Mouse (Mus musculus): ENCODE results near the gene Tm9sf1. TPM values are rescaled to one million over a fixed set of nuclear protein-coding genes. Genes with fewer than 3 reads are reported as not detected.

Gene Tm9sf1
- polyA plus RNA-seq (2014; fragmentation: Illumina TruSeq; extraction: RNeasy Lipid Tissue Mini Kit (QIAGEN cat#74804); ENCODE audit: low read depth, low replicate concordance): 44.5 TPM

DNA sequence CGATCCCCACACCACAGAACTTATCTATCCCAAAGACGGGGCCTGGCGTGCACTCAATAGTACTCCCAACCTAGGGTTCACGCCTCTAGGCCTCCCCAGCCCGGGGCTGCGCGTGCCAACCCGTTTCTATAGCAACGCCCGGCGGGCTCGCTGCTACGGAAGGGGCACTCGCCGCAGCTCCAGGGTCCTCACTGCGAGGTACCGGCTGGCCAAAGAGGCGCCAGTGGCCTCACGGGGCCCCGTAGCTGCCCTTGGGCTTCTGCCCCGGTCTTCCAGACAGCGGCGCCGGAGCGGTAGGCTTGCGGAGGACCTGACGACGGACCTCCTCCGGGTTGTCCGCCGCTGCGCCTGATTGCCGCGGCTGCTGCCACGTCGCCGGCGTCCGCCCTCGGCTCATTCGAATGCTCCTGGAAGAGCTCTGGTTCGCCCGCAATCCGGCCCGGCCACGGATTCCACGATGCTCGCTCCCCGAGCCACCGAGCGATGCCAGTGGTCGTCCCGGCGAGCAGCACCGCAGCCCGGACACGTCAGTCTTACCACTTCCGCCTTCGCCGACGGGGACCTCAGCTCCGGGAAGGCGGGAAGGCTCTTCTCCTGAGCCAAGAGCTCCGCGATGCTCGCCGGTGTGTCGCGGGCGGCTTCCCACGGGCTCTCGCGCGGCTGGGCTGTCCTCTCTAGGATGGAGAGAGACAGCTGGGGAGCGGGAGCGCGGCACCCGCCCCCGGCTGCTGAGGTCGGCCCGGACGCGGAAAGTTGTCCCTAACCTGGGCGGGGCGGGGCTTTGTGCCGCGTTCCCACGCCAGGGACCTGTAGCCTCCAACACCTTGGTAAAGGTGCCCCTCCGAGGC, at the start of gene Tm9sf1:
Tm9sf1 (minus strand) TSS at position 747 of the 848 bp plus-strand sequence.

GRCm38 (mm10) chr14:55681160-55682117, 37.8 kb upstream of the Tm9sf1 start, which contains the start of gene Tinf2:
TSS of gene Tinf2 (minus strand) at chr14:55681820.

DNA sequence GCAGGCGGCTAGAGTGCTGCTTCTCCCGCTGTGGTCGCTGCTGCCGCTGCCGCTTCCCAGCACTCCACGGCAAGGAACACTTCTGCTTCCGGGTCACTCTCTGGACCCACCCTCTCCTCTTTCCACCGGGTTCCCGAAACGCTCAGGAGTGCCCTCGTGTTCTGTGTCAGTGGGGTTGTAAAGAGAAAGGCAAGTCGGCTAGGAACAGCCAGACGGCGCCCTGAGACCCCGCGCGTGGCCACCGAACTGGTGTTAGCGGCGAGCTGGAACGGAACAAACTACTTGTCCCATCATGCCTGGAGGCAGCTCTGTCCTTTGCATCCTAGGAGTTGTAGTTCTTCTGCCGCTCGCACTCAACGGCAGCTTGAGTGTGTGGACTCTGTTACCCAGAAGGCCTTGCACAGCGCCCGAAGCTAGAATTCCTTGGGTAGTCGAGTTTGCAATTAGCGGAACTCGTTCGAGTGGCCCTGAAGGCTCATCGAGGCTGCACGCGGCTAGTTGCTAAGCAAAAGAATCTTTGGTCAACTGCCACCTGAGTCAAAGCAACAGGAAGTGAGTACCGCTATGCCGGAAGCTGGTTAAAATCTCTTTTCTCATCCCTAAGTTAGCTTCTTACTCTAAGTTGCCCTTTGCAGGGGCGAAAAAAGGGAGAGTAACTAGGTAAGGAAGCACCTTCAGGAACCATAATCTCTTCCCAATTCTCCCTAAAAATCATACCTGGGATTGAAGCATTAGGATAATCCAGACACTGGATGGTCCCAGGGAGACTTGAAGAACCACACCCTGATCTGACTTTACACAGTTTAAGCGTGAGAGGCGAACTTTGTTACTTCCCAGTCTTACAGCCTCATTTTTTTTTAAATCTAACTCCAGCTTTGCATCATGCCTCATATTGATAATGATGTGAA, 28.5 kb upstream of the Tm9sf1 start, which contains the start of the genes Gmpr2 and Nedd8:
Gmpr2 (plus strand) TSS at position 109 of the 908 bp plus-strand sequence.
Nedd8 (minus strand) TSS at position 292 of the 908 bp plus-strand sequence.

DNA sequence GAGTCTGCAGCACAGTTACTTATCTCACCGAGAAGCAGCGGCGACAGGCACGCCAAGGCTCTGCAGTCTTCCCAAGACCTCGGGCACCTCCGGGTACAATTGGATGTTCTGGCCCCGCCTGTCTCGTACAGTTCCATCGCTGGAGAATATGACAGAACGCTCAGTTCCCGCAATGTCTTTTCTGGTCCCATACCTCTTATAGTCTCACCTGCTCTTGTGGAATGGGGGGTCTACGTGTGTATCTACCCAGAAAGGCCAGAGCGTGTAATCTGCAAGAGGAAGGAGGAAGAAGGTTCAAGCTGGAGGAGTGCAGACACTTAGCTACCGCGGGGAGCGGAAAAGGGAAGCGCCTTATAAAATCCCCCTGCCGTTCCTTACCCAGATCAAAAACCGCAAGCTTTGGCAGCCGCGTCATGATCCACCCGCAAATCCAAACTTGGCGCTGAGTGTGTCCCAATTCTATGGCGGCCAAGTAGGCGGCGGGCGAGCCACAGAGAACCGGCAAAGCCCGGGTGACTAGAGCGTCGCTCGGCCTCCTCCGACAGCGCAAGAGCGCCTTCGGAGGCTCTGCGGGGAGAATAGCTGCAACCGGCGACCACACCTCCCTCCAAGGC, 16.5 kb upstream of the Tm9sf1 start, which contains the start of gene Mdp1:
Mdp1 (minus strand) TSS at position 549 of the 614 bp plus-strand sequence.

DNA sequence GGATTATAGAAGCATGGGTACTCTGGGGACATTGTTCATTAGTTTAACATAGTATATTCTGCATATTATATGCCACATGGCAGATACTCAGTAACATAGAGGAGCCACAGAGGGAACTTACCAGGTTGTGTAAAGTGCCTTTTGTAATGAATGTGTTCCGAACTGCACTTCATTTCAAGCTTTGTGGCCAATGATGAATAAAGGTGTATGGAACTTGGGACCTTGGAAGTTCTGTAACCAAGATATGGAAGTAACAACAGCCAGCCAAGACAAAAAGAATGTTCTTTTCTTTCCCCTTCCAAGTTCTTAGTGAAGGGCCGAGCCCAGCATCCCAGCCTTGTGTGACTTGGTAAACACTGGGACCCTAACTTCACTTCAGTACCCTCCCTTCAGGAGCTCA, 6.3 kb upstream of the Tm9sf1 start, which contains the start of gene Tssk4:
Tssk4 (plus strand) TSS at position 301 of the 400 bp plus-strand sequence.

DNA sequence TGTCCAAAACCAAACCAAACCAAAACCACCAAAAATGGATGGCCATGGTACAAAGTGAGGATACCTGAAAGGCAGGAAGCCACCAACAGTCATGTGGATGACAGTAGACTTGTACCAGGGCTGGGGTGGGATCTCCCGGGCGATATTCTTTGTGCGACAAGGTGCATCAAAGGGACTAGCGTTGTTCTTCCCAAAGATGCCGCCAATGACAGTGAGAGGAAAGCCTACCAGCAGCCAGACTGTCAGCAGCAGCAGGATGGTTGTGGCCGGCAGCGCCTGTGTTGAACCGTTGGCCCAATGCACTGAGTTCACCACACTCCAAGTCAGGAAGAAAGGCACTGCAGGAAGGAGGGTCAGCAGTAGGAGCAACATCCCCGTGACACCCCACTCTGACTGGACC, 5.8 kb downstream of the Tm9sf1 start, which contains the start of gene Gm49378:
Gm49378 (minus strand) TSS at position 101 of the 400 bp plus-strand sequence.

DNA sequence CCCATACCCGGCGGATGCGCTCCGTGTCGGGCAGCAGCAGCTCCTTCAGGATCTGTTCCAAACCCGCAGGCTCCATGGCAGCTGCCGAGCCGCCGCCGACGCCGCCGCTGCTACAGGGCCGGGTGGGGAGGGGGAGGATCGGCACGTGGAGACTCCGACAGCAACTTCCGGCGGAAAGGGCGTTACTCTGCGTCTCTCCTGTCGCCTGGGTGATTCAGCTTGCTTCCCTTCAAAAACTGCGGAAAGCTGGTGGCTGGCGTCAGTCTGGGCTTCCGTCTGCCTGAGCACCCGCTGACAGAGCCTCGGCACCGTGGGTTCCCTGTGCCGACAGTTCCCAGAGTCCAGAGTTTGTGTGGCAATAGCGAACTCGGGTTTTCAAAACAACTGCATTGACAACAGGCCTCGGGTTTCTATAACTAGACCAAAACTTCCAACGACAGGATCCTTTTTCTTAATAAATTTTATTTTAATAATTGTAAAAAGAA, 8.0 kb downstream of the Tm9sf1 start, which contains the start of gene Ipo4:
Ipo4 (minus strand) TSS at position 435 of the 485 bp plus-strand sequence.

DNA sequence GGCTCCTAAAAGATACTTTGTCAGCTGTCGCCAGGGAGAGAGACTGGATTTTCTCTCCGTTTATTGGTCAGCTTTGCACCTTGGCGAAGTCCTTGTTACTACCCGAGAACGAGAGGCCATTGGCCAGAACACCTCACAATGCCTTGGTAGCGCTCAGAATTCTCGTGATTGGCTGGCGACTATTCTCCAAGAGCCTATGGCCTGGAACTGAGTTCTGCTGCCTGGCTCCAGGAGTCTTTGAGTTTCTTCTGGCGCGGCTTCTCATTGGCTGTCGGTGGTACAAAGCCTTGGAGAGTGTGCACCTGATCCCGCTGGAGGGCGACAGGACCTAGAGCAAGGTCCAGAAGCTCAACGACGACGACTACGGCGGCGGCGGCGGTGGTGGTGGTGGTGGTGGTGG, 25.8 kb downstream of the Tm9sf1 start, which contains the start of gene Rec8:
Rec8 (plus strand) TSS at position 216 of the 400 bp plus-strand sequence.

DNA sequence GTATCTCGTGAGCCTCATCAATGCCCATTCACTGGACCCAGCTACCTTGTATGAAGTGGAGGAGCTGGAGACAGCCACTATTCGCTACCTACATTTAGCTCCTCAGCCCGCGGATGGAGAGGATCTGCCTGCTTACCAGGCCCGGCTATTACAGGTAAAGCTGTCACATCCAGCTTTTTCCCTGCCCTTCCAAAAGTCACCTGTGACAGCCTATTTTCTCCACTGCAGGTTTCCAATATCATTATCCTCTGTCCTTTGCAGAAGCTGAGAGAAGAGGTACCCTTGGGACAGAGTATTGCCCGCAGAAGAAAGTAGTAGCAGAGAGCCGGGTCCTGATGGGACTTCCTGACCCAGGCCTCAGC, 40.4 kb downstream of the Tm9sf1 start, which contains the start of gene Irf9:
Irf9 (plus strand) TSS at position 301 of the 362 bp plus-strand sequence.

DNA sequence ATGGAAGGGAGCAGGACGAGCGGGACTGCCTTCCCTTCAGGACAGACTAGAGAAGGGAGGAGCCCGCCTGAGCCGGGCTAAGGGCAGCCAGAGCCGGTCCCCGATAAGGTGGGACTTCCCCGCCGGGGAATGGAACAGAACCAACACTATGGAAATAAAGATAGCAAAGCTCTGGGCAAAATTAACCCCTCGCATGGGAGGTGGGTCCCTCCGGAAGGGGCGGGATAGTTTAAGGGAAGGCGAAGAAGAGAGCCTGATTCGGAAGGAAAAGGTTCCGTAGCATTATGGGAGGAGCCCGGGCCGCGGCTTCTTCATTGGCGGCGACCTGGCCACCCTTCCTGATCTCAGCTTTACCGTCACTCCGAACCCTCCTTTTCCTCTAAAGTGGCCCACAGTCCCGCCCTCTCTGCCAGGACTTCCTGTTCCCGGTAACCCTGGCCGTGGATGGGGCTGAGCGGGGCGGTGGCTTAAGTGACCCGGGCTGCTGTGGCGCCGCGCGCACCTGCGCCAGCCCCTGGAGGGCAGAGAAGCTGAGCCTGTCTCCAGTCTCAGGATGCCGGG, 52.2 kb downstream of the Tm9sf1 start, which contains the start of gene Rnf31:
Rnf31 (plus strand) TSS at position 378 of the 561 bp plus-strand sequence.

GRCm38 (mm10) chr14:55590748-55591330, 52.8 kb downstream of the Tm9sf1 start, which contains the start of gene Psme2:
TSS of gene Psme2 (minus strand) at chr14:55591113.

Other genes starting within 250 kb of the Tm9sf1 start
- gene Dhrs4, start 165.0 kb downstream of the Tm9sf1 start, polyA plus RNA-seq (2014; fragmentation: Illumina TruSeq; extraction: RNeasy Lipid Tissue Mini Kit (QIAGEN cat#74804); ENCODE audit: low read depth, low replicate concordance): 153 TPM
- gene Carmil3, start 153.2 kb downstream of the Tm9sf1 start, polyA plus RNA-seq (2014; fragmentation: Illumina TruSeq; extraction: RNeasy Lipid Tissue Mini Kit (QIAGEN cat#74804); ENCODE audit: low read depth, low replicate concordance): not detected
- not detected for gene Cpne6, start 133.4 kb downstream of the Tm9sf1 start, polyA plus RNA-seq (2014; fragmentation: Illumina TruSeq; extraction: RNeasy Lipid Tissue Mini Kit (QIAGEN cat#74804); ENCODE audit: low read depth, low replicate concordance)
- not detected for gene Nrl, start 118.8 kb downstream of the Tm9sf1 start, polyA plus RNA-seq (2014; fragmentation: Illumina TruSeq; extraction: RNeasy Lipid Tissue Mini Kit (QIAGEN cat#74804); ENCODE audit: low read depth, low replicate concordance)
- gene Pck2, start 103.5 kb downstream of the Tm9sf1 start, polyA plus RNA-seq (2014; fragmentation: Illumina TruSeq; extraction: RNeasy Lipid Tissue Mini Kit (QIAGEN cat#74804); ENCODE audit: low read depth, low replicate concordance): 2.1 TPM
- gene Dcaf11, start 83.8 kb downstream of the Tm9sf1 start, polyA plus RNA-seq (2014; fragmentation: Illumina TruSeq; extraction: RNeasy Lipid Tissue Mini Kit (QIAGEN cat#74804); ENCODE audit: low read depth, low replicate concordance): 33.8 TPM
- gene A730061H03Rik, start 83.4 kb downstream of the Tm9sf1 start, polyA plus RNA-seq (2014; fragmentation: Illumina TruSeq; extraction: RNeasy Lipid Tissue Mini Kit (QIAGEN cat#74804); ENCODE audit: low read depth, low replicate concordance): not detected
- not detected for gene Fitm1, start 68.2 kb downstream of the Tm9sf1 start, polyA plus RNA-seq (2014; fragmentation: Illumina TruSeq; extraction: RNeasy Lipid Tissue Mini Kit (QIAGEN cat#74804); ENCODE audit: low read depth, low replicate concordance)
- gene Psme1, start 65.7 kb downstream of the Tm9sf1 start, polyA plus RNA-seq (2014; fragmentation: Illumina TruSeq; extraction: RNeasy Lipid Tissue Mini Kit (QIAGEN cat#74804); ENCODE audit: low read depth, low replicate concordance): 112 TPM
- gene Emc9, start 58.5 kb downstream of the Tm9sf1 start, polyA plus RNA-seq (2014; fragmentation: Illumina TruSeq; extraction: RNeasy Lipid Tissue Mini Kit (QIAGEN cat#74804); ENCODE audit: low read depth, low replicate concordance): 6.6 TPM
- gene Psme2, start 52.7 kb downstream of the Tm9sf1 start, polyA plus RNA-seq (2014; fragmentation: Illumina TruSeq; extraction: RNeasy Lipid Tissue Mini Kit (QIAGEN cat#74804); ENCODE audit: low read depth, low replicate concordance): 55.1 TPM
- 1.1 TPM for gene Rnf31, start 52.1 kb downstream of the Tm9sf1 start, polyA plus RNA-seq (2014; fragmentation: Illumina TruSeq; extraction: RNeasy Lipid Tissue Mini Kit (QIAGEN cat#74804); ENCODE audit: low read depth, low replicate concordance)
- 18.5 TPM for gene Irf9, start 40.2 kb downstream of the Tm9sf1 start, polyA plus RNA-seq (2014; fragmentation: Illumina TruSeq; extraction: RNeasy Lipid Tissue Mini Kit (QIAGEN cat#74804); ENCODE audit: low read depth, low replicate concordance)
- gene Rec8, start 25.8 kb downstream of the Tm9sf1 start, polyA plus RNA-seq (2014; fragmentation: Illumina TruSeq; extraction: RNeasy Lipid Tissue Mini Kit (QIAGEN cat#74804); ENCODE audit: low read depth, low replicate concordance): 0.53 TPM
- gene Ipo4, start 7.8 kb downstream of the Tm9sf1 start, polyA plus RNA-seq (2014; fragmentation: Illumina TruSeq; extraction: RNeasy Lipid Tissue Mini Kit (QIAGEN cat#74804); ENCODE audit: low read depth, low replicate concordance): 5.9 TPM
- 0.24 TPM for gene Gm49378, start 5.9 kb downstream of the Tm9sf1 start, polyA plus RNA-seq (2014; fragmentation: Illumina TruSeq; extraction: RNeasy Lipid Tissue Mini Kit (QIAGEN cat#74804); ENCODE audit: low read depth, low replicate concordance)
- not detected for gene Tssk4, start 6.4 kb upstream of the Tm9sf1 start, polyA plus RNA-seq (2014; fragmentation: Illumina TruSeq; extraction: RNeasy Lipid Tissue Mini Kit (QIAGEN cat#74804); ENCODE audit: low read depth, low replicate concordance)
- 20.2 TPM for gene Mdp1, start 16.7 kb upstream of the Tm9sf1 start, polyA plus RNA-seq (2014; fragmentation: Illumina TruSeq; extraction: RNeasy Lipid Tissue Mini Kit (QIAGEN cat#74804); ENCODE audit: low read depth, low replicate concordance)
- gene Gmpr2, start 28.1 kb upstream of the Tm9sf1 start, polyA plus RNA-seq (2014; fragmentation: Illumina TruSeq; extraction: RNeasy Lipid Tissue Mini Kit (QIAGEN cat#74804); ENCODE audit: low read depth, low replicate concordance): 33.6 TPM
- gene Nedd8, start 28.3 kb upstream of the Tm9sf1 start, polyA plus RNA-seq (2014; fragmentation: Illumina TruSeq; extraction: RNeasy Lipid Tissue Mini Kit (QIAGEN cat#74804); ENCODE audit: low read depth, low replicate concordance): 55.2 TPM
- gene Tinf2, start 38.0 kb upstream of the Tm9sf1 start, polyA plus RNA-seq (2014; fragmentation: Illumina TruSeq; extraction: RNeasy Lipid Tissue Mini Kit (QIAGEN cat#74804); ENCODE audit: low read depth, low replicate concordance): 7.2 TPM
- gene Tgm1, start 70.1 kb upstream of the Tm9sf1 start, polyA plus RNA-seq (2014; fragmentation: Illumina TruSeq; extraction: RNeasy Lipid Tissue Mini Kit (QIAGEN cat#74804); ENCODE audit: low read depth, low replicate concordance): 1.2 TPM
- gene Rabggta, start 78.5 kb upstream of the Tm9sf1 start, polyA plus RNA-seq (2014; fragmentation: Illumina TruSeq; extraction: RNeasy Lipid Tissue Mini Kit (QIAGEN cat#74804); ENCODE audit: low read depth, low replicate concordance): 0.65 TPM
- 25.8 TPM for gene Dhrs1, start 101.9 kb upstream of the Tm9sf1 start, polyA plus RNA-seq (2014; fragmentation: Illumina TruSeq; extraction: RNeasy Lipid Tissue Mini Kit (QIAGEN cat#74804); ENCODE audit: low read depth, low replicate concordance)
- gene Nop9, start 101.9 kb upstream of the Tm9sf1 start, polyA plus RNA-seq (2014; fragmentation: Illumina TruSeq; extraction: RNeasy Lipid Tissue Mini Kit (QIAGEN cat#74804); ENCODE audit: low read depth, low replicate concordance): 3.4 TPM
- 16.4 TPM for gene Cideb, start 114.7 kb upstream of the Tm9sf1 start, polyA plus RNA-seq (2014; fragmentation: Illumina TruSeq; extraction: RNeasy Lipid Tissue Mini Kit (QIAGEN cat#74804); ENCODE audit: low read depth, low replicate concordance)
- 0.24 TPM for gene Ltb4r2, start 117.6 kb upstream of the Tm9sf1 start, polyA plus RNA-seq (2014; fragmentation: Illumina TruSeq; extraction: RNeasy Lipid Tissue Mini Kit (QIAGEN cat#74804); ENCODE audit: low read depth, low replicate concordance)
- not detected for gene Ltb4r1, start 122.2 kb upstream of the Tm9sf1 start, polyA plus RNA-seq (2014; fragmentation: Illumina TruSeq; extraction: RNeasy Lipid Tissue Mini Kit (QIAGEN cat#74804); ENCODE audit: low read depth, low replicate concordance)
- 0.16 TPM for gene Adcy4, start 140.3 kb upstream of the Tm9sf1 start, polyA plus RNA-seq (2014; fragmentation: Illumina TruSeq; extraction: RNeasy Lipid Tissue Mini Kit (QIAGEN cat#74804); ENCODE audit: low read depth, low replicate concordance)
- 0.73 TPM for gene Ripk3, start 145.1 kb upstream of the Tm9sf1 start, polyA plus RNA-seq (2014; fragmentation: Illumina TruSeq; extraction: RNeasy Lipid Tissue Mini Kit (QIAGEN cat#74804); ENCODE audit: low read depth, low replicate concordance)
- 1.1 TPM for gene Nfatc4, start 179.3 kb upstream of the Tm9sf1 start, polyA plus RNA-seq (2014; fragmentation: Illumina TruSeq; extraction: RNeasy Lipid Tissue Mini Kit (QIAGEN cat#74804); ENCODE audit: low read depth, low replicate concordance)
- 0.40 TPM for gene Nynrin, start 210.2 kb upstream of the Tm9sf1 start, polyA plus RNA-seq (2014; fragmentation: Illumina TruSeq; extraction: RNeasy Lipid Tissue Mini Kit (QIAGEN cat#74804); ENCODE audit: low read depth, low replicate concordance)
- not detected for gene Cbln3, start 240.6 kb upstream of the Tm9sf1 start, polyA plus RNA-seq (2014; fragmentation: Illumina TruSeq; extraction: RNeasy Lipid Tissue Mini Kit (QIAGEN cat#74804); ENCODE audit: low read depth, low replicate concordance)
- gene Khnyn, start 241.1 kb upstream of the Tm9sf1 start, polyA plus RNA-seq (2014; fragmentation: Illumina TruSeq; extraction: RNeasy Lipid Tissue Mini Kit (QIAGEN cat#74804); ENCODE audit: low read depth, low replicate concordance): 8.8 TPM

All from kidney, adult 10 weeks (tissue).